Mouse (Mus musculus) ovary, adult 18-20 months (tissue): ENCODE results near the gene Tspan4.

Experiments
- DNase-seq: peaks from one replicate; pipeline ENCODE4 v3.0.0; 2022; ENCODE audit warnings: low spot score, mixed read lengths

The Tspan4 gene

GRCm38 (mm10) chr7:141461521-141462332, 13.3 kb upstream of the Tspan4 start:
- no peak for DNase-seq

DNA sequence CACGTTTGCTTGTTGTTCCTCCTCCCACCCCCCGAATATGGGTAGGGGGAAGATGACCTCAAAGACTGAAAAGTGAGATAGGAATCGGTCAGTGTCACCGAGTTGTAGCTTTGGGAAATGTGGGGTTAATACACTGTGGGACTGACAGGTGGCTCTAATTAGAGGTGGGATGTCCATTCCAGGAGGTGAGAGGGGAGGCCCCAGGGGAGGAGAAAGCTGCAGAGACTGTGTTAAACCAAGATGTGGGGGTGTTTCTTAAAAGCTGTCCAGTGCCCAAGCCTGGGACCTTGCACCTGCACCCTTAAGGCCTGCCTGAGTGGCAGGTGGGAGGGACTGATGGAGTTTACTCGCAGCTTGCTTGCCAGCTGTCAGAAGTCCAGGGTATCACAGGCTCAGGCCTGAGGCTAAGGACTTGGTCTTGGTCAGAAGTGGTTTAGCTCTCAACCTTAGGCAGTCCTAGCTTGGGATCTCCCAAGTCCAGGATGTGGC, 12.7 kb upstream of the Tspan4 start:
- DNase-seq: no peak

GRCm38 (mm10) chr7:141463824-141464602, 11.0 kb upstream of the Tspan4 start:
- DNase-seq: no peak

DNA sequence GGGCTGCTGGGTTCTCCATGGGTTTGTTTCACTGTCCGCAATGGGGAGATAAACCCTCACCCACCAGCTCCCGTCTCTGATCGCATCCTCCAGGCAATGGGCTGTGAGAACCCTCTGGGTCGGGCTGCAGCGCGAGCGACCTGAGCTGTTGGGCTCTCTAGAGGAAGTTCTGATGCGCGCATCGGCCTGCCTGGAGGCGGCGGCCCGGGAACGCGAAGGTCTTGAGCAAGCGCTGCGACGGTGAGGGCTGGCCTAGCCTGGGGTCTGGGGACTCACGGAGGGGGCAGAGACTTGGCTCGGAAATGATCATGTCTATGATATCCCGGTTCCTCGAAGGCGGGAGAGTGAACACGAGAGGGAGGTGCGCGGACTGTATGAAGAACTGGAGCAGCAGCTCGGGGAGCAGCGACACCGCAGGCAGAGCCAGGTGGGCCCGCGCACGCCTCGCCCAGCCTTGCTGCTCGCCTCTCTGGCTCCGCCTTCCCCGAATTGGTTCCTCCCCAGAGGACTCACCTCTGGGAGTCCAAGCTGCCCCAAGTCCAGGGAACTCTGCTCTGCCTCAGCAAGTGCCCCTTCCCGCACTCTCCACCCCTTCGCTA, 10.3 kb upstream of the Tspan4 start:
- DNase-seq: peak; percentile 26

DNA sequence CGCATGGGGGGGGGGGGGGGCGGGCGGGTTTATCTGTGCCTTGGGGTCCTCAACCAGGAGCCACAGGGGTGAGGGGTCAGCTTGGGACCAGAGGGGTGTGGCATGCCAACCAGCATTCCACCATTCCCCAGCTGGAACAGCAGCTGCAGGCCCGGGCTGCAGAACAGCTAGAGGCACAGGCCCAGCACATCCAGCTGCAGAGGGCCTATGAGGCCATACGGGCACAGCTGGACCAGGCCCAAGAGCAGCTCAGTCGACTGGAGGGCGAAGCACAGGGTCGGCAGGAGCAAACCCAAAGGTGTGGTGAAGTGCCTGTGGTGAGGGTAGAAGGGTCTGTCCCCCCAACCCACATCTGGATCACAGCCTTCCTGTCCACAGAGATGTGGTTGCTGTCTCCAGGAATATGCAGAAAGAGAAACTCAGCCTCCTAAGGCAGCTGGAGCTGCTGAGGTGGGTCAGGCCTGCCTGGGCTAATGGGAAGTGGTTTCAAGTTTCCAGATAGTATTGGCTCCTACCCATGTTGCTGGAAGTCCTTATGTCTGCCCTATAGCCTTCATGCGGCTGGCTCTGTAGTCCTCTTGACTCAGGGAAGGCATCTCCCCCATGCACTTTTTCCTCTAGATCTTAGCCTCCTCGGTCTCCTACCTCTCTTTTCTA, 9.5 kb upstream of the Tspan4 start:
- DNase-seq: no peak

DNA sequence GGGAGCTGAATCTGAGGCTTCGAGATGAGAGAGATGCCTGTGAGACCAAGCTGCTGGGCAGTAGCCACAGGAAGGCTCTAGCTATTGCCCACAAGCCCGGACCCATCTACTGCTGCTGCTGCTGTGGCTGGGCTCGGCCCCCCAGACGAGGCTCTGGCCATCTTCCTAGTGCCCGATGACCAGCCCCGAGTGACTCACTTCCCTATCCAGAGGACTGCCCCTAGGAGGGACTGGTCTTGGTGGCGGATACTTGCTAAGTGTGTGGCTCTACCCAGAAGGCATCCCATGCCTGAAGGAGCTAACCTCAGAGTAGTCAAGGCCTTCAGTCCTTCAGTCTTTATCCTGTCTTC, 9.0 kb upstream of the Tspan4 start:
- DNase-seq: no peak

DNA sequence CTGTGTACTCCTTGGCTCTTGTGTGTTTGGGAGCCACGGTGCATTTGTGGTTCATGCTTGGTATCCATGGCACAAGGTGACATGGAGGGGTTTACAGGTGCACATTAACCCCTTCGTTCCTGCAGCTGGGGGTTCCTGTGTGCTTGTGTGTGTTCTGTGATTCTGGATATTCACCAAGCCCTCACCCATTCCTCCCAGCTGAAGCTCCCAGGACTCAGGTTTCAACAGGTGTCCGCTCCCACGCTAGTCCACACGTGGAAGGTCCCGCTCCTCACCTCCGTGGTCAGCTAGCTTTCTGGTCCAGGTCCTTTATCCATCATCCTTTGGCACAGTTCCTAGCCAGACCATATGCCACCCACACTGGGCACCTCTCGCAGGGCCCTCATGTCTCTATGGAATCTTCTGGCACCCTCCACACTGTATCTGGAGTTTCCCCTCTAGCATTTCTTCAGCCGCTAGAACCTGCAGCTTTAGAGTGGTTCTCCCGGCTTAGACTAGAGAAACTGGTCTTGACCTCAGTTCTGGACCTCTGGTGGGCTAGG, 8.4 kb upstream of the Tspan4 start:
- no peak for DNase-seq

- peak; percentile 86 for DNase-seq
Measured at GRCm38 (mm10) chr7:141467230-141468030, 7.6 kb upstream of the Tspan4 start, which contains the start of gene Cd151. TSS of gene Cd151 (plus strand) at chr7:141467392.

DNA sequence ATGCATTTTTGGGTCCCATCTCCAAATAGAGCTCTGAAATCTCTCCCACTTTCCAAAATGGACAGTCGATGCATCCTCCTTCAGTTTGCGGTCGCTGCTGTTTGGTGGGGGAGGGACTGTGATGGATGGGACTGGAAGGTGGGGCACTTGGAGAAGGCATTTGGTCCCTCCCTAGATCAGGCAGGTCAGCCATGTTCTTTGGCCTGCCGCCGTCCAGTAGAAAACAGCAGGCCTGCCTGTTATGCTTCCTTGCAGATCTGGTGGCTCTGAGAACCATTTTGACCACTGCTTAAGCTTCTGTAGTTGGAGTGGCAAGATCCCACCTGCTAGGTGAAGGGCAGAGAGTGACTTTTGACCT, 6.9 kb upstream of the Tspan4 start:
- peak; percentile 31 for DNase-seq

- peak; percentile 77 for DNase-seq
Measured at GRCm38 (mm10) chr7:141468522-141469211, 6.4 kb upstream of the Tspan4 start.

- DNase-seq: no peak
Measured at GRCm38 (mm10) chr7:141469352-141469751, 5.7 kb upstream of the Tspan4 start.

DNA sequence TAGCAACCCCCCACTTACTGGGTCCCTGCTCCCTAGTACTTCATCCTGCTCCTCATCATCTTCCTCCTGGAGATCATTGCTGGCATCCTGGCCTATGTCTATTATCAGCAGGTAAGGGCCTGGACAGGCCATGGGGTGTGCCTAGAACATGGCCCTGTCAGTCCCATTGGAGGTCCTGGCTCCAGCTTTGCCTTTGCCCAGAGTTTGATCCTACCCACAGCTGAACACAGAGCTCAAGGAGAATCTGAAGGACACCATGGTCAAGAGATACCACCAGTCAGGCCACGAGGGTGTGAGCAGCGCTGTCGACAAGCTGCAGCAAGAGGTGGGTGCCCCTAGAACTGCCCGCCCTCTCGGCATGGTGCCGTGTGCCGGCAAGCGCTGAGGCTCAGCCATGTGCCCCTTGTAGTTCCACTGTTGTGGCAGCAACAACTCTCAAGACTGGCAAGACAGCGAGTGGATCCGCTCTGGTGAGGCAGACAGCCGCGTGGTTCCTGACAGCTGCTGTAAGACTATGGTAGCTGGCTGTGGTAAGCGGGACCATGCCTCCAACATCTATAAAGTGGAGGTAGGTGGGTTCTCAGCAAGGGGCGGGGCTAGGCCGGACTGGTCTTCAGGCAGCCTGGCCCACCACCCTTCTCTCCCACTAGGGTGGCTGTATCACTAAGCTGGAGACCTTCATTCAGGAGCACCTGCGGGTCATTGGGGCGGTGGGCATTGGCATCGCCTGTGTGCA, 5.0 kb upstream of the Tspan4 start:
- DNase-seq: peak; percentile 43

DNA sequence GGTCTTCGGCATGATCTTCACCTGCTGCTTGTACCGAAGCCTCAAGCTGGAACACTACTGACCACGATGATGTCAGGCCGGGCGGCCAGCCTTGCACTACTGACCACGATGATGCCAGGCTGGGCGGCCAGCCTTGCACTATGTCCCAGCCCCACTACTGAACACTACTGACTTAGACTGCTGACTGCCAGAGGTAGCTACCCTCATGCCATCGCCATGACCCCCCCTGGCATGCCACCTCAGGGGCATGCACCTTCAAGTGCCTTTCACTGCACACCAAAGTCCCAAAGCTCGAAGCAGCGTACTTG, 4.4 kb upstream of the Tspan4 start:
- no peak for DNase-seq

DNA sequence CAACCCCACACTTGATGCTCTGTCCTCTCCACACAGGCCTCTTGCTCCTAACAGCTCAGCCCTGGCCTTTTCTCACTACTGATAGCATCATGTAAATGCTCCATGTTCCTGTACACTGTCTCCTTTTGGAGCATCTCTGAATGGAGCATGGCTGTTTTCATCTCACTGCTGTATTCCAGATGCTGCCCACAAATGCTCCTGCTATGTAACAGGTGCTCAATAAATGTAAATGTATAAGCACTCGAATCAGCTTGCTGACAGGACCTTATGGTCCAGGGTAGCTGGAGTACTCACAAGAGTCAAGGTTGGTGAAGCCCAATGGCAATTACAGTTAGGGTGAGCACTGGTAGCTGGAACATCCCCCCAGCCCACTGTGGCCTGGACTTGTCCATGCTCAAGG, 3.8 kb upstream of the Tspan4 start:
- DNase-seq: no peak

DNA sequence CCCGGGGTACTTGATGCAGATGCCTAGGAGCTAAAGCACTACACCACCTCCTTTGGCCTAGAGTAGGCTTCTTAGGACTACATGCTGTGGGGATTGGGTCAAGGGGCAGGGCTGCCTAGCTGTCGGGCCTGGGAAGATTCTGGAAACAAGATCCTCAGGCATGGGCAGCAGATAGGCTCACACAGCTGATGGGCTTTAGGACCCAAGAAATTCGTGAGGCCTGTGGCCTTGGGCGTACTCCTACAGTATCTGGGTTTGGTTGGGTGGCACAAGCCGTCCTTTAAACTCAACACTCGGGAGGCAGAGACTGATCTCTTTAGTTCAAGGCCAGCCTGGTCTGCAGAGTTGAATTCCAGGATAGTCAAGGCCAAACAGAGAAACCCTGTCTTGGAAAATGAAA, 2.8 kb upstream of the Tspan4 start:
- DNase-seq: peak; percentile 71

DNA sequence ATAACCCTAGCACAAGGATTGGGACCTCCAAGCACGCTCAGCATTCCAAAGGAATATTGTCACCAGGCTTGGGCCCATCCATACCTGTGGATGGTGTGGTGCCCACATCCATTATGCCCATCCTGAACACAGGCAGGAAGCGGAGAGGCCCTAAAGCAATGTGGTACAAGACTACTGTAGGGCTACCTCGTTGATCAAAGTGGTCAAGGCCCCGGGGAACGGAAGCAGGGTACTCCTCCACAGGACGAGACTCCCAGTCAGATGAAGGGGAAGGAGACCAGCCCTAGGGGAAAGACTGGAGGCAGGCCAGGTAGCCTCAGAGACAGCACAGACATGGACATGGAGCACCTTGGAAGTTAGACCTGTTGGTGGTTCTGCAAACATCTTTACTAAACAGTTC, 2.3 kb upstream of the Tspan4 start:
- no peak for DNase-seq

DNA sequence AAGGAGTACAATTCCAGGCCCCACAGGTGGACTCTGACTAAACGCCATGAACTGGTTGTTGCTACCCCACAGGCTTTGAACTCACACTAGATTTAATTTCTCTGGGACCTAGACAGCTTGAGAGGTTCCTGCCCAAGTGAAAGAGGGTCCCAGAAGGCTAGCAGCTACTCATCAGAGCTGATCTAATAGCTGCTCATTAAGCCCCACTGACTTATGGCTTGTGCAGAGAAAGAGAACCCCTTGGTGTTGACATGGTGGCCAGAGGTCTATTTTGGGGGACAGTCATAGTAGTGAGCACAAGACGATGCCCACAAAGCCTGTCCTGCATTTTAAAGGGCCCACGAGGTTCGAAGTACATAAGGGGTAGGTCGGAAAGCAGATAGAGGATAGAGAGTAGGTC, 880 bp upstream of the Tspan4 start:
- DNase-seq: no peak

- DNase-seq: peak; percentile 24
Measured at GRCm38 (mm10) chr7:141475805-141476158, 742 bp downstream of the Tspan4 start.

- DNase-seq: peak; percentile 83
Measured at GRCm38 (mm10) chr7:141476226-141476980, 1.4 kb downstream of the Tspan4 start.
